Mouse (Mus musculus) forebrain, postnatal 0 days (tissue): ENCODE results near the gene Lrrn1. TPM values are rescaled to one million over a fixed set of nuclear protein-coding genes. Genes with fewer than 3 reads are reported as not detected.

ENCODE experiments used
- ATAC-seq: fragments of 200-750 bp; cut with Nextera tagmentation; 2 replicates; pipeline ENCODE4 v1.8.0; 2017; ENCODE audit warnings: mild to moderate bottlenecking, moderate library complexity
- DNase-seq: peaks from one replicate; pipeline ENCODE4 v3.0.0-alpha.2; 2015
- H3K27ac ChIP-seq: fragments of 300-500 bp; sonication (generic); 2 replicates; pipeline ENCODE4 v1.5.1; 2014; ENCODE audit warnings: low read depth, mild to moderate bottlenecking, antibody characterized with exemption, low read length, moderate library complexity, mixed read lengths
- H3K27me3 ChIP-seq: fragments of 300-500 bp; sonication (generic); 2 replicates; pipeline ENCODE4 v1.6.1; 2014; ENCODE audit warnings: mild to moderate bottlenecking, low read length, mixed read lengths; ENCODE audit not compliant: insufficient read depth
- H3K36me3 ChIP-seq: fragments of 300-500 bp; sonication (generic); 2 replicates; pipeline ENCODE4 v1.6.1; 2014; ENCODE audit warnings: mild to moderate bottlenecking, moderate library complexity; ENCODE audit not compliant: insufficient read depth
- H3K4me1 ChIP-seq: fragments of 300-500 bp; sonication (generic); 2 replicates; pipeline ENCODE4 v1.6.1; 2014; ENCODE audit warnings: antibody characterized with exemption; ENCODE audit not compliant: insufficient read depth
- H3K4me2 ChIP-seq: fragments of 300-500 bp; sonication (generic); 2 replicates; pipeline ENCODE4 v1.6.1; 2014; ENCODE audit warnings: low read depth, mild to moderate bottlenecking, moderate library complexity
- H3K4me3 ChIP-seq: fragments of 300-500 bp; sonication (generic); 2 replicates; pipeline ENCODE4 v1.5.1; 2014; ENCODE audit warnings: low read depth, low read length, mixed read lengths
- H3K9ac ChIP-seq: fragments of 300-500 bp; sonication (generic); 2 replicates; pipeline ENCODE4 v1.6.1; 2014; ENCODE audit warnings: mild to moderate bottlenecking
- H3K9me3 ChIP-seq: fragments of 300-500 bp; sonication (generic); 2 replicates; pipeline ENCODE4 v1.6.1; 2016; ENCODE audit warnings: low read length
- CTCF ChIP-seq: sonication (generic); IDR thresholded peaks from 2 replicates; pipeline ENCODE4 v1.5.1; 2016; ENCODE audit warnings: antibody characterized with exemption, control low read depth, low read depth
- WGBS: fragments of 180-500 bp; shearing (Covaris S2); extraction: QIAGEN DNeasy Blood & Tissue Kit; methylation state at CpG from one replicate; pipeline ENCODE4 v1.1.7; 2014; 5-methylcytosine and 5-hydroxymethylcytosine counted together
- polyA plus RNA-seq: library from polyadenylated mRNA; unstranded; fragments of >200 nt; fragmentation: Nextera tagmentation; extraction: Ambion mirVana; gene quantifications from 2 replicates; pipeline ENCODE4 v1.2.1, GENCODE M21; 2015
- total RNA-seq: library from RNA; depleted of rRNA; stranded (reverse); fragments of >200 nt; gene quantifications from 2 replicates; pipeline ENCODE4 v1.2.3, GENCODE M21; 2014; rRNA removed

Gene Lrrn1
- total RNA-seq (29.8 and 41.5 TPM in 2 replicates), polyA plus RNA-seq (25.1 and 32.1 TPM in 2 replicates)

- ATAC-seq, result peak; percentile 93
Measured at GRCm38 (mm10) chr6:107528877-107529864, at the start of gene Lrrn1. Gene Lrrn1, plus strand, starts transcription at chr6:107529768.

DNA sequence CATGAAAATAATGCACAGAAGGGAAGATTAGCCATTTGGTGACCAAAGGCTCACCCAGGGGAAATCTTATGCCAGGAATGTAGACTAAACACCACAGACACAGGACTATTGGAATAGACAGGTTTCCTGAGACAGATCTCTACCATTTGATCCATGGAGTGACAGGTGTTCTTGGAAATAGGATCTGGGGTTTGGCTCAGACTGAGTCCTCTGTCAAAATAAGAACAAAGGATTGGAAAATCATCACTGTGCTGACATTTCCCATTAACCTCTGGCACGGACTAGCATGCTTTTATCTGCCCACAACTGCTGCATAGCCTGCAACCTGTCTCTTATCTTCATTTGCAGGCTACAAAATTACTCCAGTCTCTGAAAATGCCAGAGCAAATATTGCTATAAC, 35.1 kb upstream of the Lrrn1 start:
- Histone ChIP-seq H3K4me1 (no peaks in the 10 kb centered on the region), H3K4me2 (no peak overlapping the region), H3K27me3 (no peaks in the 10 kb centered on the region), H3K36me3 (no peaks in the 10 kb centered on the region), H3K9me3 (no peaks in the 10 kb centered on the region), H3K9ac (no peak overlapping the region), H3K27ac (no peak overlapping the region), H3K4me3 (no peak overlapping the region)
- TF ChIP-seq CTCF, result no peak
- WGBS, result 42% methylated on average over 1 of the region's 1 CpGs
- DNase-seq (no peak), ATAC-seq (no peak)

More at GRCm38 (mm10) chr6:107528877-107529864, at the start of gene Lrrn1:
- peaks cover 18% of the 10 kb centered on the region for H3K4me1 ChIP-seq
- 7% methylated on average over 43 of the region's 43 CpGs for WGBS
- H3K9me3 ChIP-seq, result no peaks in the 10 kb centered on the region
- H3K4me3 ChIP-seq, result peak within 1 kb of the TSS; percentile 89
- peak within 1 kb of the TSS; percentile 79 for H3K9ac ChIP-seq
- peak within 1 kb of the TSS; percentile 83 for H3K4me2 ChIP-seq
- H3K36me3 ChIP-seq, result no peaks in the 10 kb centered on the region
- peak within 1 kb of the TSS; percentile 90 for H3K27ac ChIP-seq
- no peaks in the 10 kb centered on the region for H3K27me3 ChIP-seq
- DNase-seq, result peak; percentile 90
- TF ChIP-seq CTCF, result peak; percentile 38

DNA sequence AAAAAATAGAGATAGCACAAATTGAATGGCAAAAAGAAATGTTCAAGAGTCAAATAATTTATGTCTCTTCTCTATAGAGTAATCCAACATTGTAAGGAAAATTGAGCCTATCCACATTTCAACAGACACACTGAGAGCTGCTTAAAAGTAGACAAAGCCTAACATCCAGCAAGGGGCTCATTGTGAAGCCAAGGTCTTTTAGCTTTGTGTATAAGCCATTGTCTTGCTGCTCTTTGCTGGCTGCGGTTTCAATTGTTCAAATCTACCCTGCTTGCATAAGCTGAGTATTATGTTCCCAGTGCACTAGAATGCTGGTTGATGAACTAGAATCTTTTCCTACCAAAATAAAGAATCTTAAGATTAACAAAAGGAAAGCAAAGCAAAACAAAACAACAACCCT, 33.7 kb upstream of the Lrrn1 start:
- ATAC-seq, result no peak
- no peak overlapping the region for H3K9ac ChIP-seq
- no peaks in the 10 kb centered on the region for H3K4me1 ChIP-seq
- H3K4me2 ChIP-seq, result no peak overlapping the region
- H3K9me3 ChIP-seq, result no peaks in the 10 kb centered on the region
- no peak for DNase-seq
- no peak overlapping the region for H3K27ac ChIP-seq
- WGBS, result 17% methylated on average over 1 of the region's 1 CpGs
- TF ChIP-seq CTCF, result no peak
- no peak overlapping the region for H3K4me3 ChIP-seq
- no peaks in the 10 kb centered on the region for H3K36me3 ChIP-seq
- H3K27me3 ChIP-seq, result no peaks in the 10 kb centered on the region

GRCm38 (mm10) chr6:107513716-107514115, 15.9 kb upstream of the Lrrn1 start:
- Histone ChIP-seq H3K4me2 (no peak overlapping the region), H3K4me3 (no peak overlapping the region), H3K9ac (no peak overlapping the region), H3K27ac (no peak overlapping the region), H3K9me3 (no peaks in the 10 kb centered on the region), H3K27me3 (no peaks in the 10 kb centered on the region), H3K4me1 (no peaks in the 10 kb centered on the region), H3K36me3 (no peaks in the 10 kb centered on the region)
- peak; percentile 45; the same call in 1 of the 2 replicates for ATAC-seq
- TF ChIP-seq CTCF, result no peak
- DNase-seq, result no peak
- WGBS, result 66% methylated on average over 4 of the region's 4 CpGs

DNA sequence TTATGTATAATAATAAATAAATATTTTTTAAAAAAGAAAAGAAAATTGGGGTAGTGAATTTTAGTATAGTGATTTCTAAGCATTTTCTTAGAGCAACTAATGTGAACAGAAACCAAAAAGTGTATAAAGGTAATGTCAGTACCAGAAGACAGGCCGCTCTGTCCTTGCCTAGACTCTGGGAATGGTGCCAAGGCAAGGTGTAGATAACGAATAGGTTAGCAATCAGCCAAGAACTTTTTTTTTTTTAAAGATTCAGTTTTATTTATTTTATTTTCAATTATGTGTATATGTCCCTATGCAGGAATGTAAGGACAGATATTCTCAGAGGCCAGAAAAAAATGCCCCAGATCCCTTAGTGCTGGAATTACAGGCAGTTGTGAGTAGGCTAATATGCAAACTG, 5.6 kb upstream of the Lrrn1 start:
- WGBS, result 55% methylated on average over 2 of the region's 2 CpGs
- Histone ChIP-seq H3K4me2 (no peak overlapping the region), H3K27ac (no peak overlapping the region), H3K27me3 (no peaks in the 10 kb centered on the region), H3K9ac (no peak overlapping the region), H3K36me3 (no peaks in the 10 kb centered on the region), H3K4me1 (no peaks in the 10 kb centered on the region), H3K9me3 (no peaks in the 10 kb centered on the region), H3K4me3 (no peak overlapping the region)
- no peak for TF ChIP-seq CTCF
- no peak for DNase-seq
- ATAC-seq, result no peak

GRCm38 (mm10) chr6:107529911-107530431, 403 bp downstream of the Lrrn1 start:
- TF ChIP-seq CTCF, result no peak; the same call in none of the 2 replicates
- Histone ChIP-seq H3K27me3 (no peaks in the 10 kb centered on the region), H3K9me3 (no peaks in the 10 kb centered on the region), H3K27ac (peak overlapping the region; percentile 90), H3K4me2 (peak overlapping the region; percentile 83), H3K9ac (peak overlapping the region; percentile 79), H3K36me3 (no peaks in the 10 kb centered on the region), H3K4me3 (peak overlapping the region; percentile 89), H3K4me1 (peaks cover 26% of the 10 kb centered on the region)
- peak; percentile 73 for ATAC-seq
- DNase-seq, result peak; percentile 73
- 3% methylated on average over 33 of the region's 34 CpGs for WGBS
